Mouse (Mus musculus): ENCODE measurements at regions not wholly inside any gene's neighbourhood (a gene's known extent, or its start where the extent isn't known, plus 50 kb on each side); places are given as distances from the start of the nearest gene placed in this dataset.
A peak's percentile ranks its signal among the peaks of the same experiment; 100 is the strongest.

GRCm38 (mm10) chr10:17201427-17201745, 521.6 kb upstream of the Cited2 start:
- Histone ChIP-seq H3K36me3 (ENCODE audit: control insufficient read depth, insufficient read depth, low read length) (no peaks in the 10 kb centered on the region), H3K4me1 (ENCODE audit: control insufficient read depth, insufficient read depth, low read depth, low read length) (peaks cover 3% of the 10 kb centered on the region), H3K4me3 (ENCODE audit: low read length) (no peak overlapping the region), H3K4me2 (ENCODE audit: low read length) (no peak overlapping the region), H3K27me3 (replicated peaks; ENCODE audit: control insufficient read depth, insufficient read depth, low read length) (no peaks in the 10 kb centered on the region), H3K27ac (ENCODE audit: low read depth, low read length) (no peak overlapping the region), H3K9me3 (ENCODE audit: control insufficient read depth, low read length) (no peaks in the 10 kb centered on the region), H3K9ac (ENCODE audit: low read depth, low read length) (no peak overlapping the region)
- no peak for ATAC-seq
- 94% methylated on average over 1 of the region's 1 CpGs for WGBS

GRCm38 (mm10) chr10:17202556-17203415, 520.2 kb upstream of the Cited2 start:
- no peaks in the 10 kb centered on the region for H3K27me3 ChIP-seq (replicated peaks; ENCODE audit: control insufficient read depth, insufficient read depth, low read length)
- no peaks in the 10 kb centered on the region for H3K36me3 ChIP-seq (ENCODE audit: control insufficient read depth, insufficient read depth, low read length)
- ATAC-seq: peak; percentile 88
- H3K4me2 ChIP-seq (ENCODE audit: low read length): peak overlapping the region; percentile 20; the same call in 1 of the 2 replicates
- WGBS: 8% methylated on average over 4 of the region's 4 CpGs
- peaks cover 3% of the 10 kb centered on the region for H3K4me1 ChIP-seq (ENCODE audit: control insufficient read depth, insufficient read depth, low read depth, low read length)
- peak overlapping the region; percentile 39; the same call in 1 of the 2 replicates for H3K27ac ChIP-seq (ENCODE audit: low read depth, low read length)
- no peaks in the 10 kb centered on the region for H3K9me3 ChIP-seq (ENCODE audit: control insufficient read depth, low read length)
- peak overlapping the region; percentile 13; the same call in 1 of the 2 replicates for H3K9ac ChIP-seq (ENCODE audit: low read depth, low read length)
- no peak overlapping the region for H3K4me3 ChIP-seq (ENCODE audit: low read length)

- H3K36me3 ChIP-seq (ENCODE audit: control insufficient read depth, insufficient read depth, low read length): no peaks in the 10 kb centered on the region
- no peak overlapping the region for H3K4me3 ChIP-seq (ENCODE audit: low read length)
- H3K4me1 ChIP-seq (ENCODE audit: control insufficient read depth, insufficient read depth, low read depth, low read length): peaks cover 3% of the 10 kb centered on the region
- ATAC-seq: no peak
- WGBS: 64% methylated on average over 4 of the region's 4 CpGs
- H3K27ac ChIP-seq (ENCODE audit: low read depth, low read length): no peak overlapping the region; the same call in 1 of the 2 replicates
- H3K4me2 ChIP-seq (ENCODE audit: low read length): no peak overlapping the region
- no peaks in the 10 kb centered on the region for H3K9me3 ChIP-seq (ENCODE audit: control insufficient read depth, low read length)
- no peak overlapping the region for H3K9ac ChIP-seq (ENCODE audit: low read depth, low read length)
- no peaks in the 10 kb centered on the region for H3K27me3 ChIP-seq (replicated peaks; ENCODE audit: control insufficient read depth, insufficient read depth, low read length)
Observed at GRCm38 (mm10) chr10:17203416-17204110, 519.5 kb upstream of the Cited2 start.

GRCm38 (mm10) chr10:17204153-17204552, 518.9 kb upstream of the Cited2 start:
- Histone ChIP-seq H3K27ac (ENCODE audit: low read depth, low read length) (no peak overlapping the region), H3K4me3 (ENCODE audit: low read length) (no peak overlapping the region), H3K9me3 (ENCODE audit: control insufficient read depth, low read length) (no peaks in the 10 kb centered on the region), H3K4me1 (ENCODE audit: control insufficient read depth, insufficient read depth, low read depth, low read length) (peaks cover 3% of the 10 kb centered on the region), H3K27me3 (replicated peaks; ENCODE audit: control insufficient read depth, insufficient read depth, low read length) (no peaks in the 10 kb centered on the region), H3K36me3 (ENCODE audit: control insufficient read depth, insufficient read depth, low read length) (no peaks in the 10 kb centered on the region), H3K9ac (ENCODE audit: low read depth, low read length) (no peak overlapping the region), H3K4me2 (ENCODE audit: low read length) (no peak overlapping the region)
- no peak for ATAC-seq
- 74% methylated on average over 1 of the region's 1 CpGs for WGBS

- Histone ChIP-seq H3K9ac (ENCODE audit: low read depth, low read length) (no peak overlapping the region), H3K4me2 (ENCODE audit: low read length) (no peak overlapping the region), H3K27ac (ENCODE audit: low read depth, low read length) (no peak overlapping the region), H3K27me3 (replicated peaks; ENCODE audit: control insufficient read depth, insufficient read depth, low read length) (no peaks in the 10 kb centered on the region), H3K4me1 (ENCODE audit: control insufficient read depth, insufficient read depth, low read depth, low read length) (peaks cover 2% of the 10 kb centered on the region; the same call in 1 of the 2 replicates), H3K4me3 (ENCODE audit: low read length) (no peak overlapping the region), H3K36me3 (ENCODE audit: control insufficient read depth, insufficient read depth, low read length) (no peaks in the 10 kb centered on the region), H3K9me3 (ENCODE audit: control insufficient read depth, low read length) (no peaks in the 10 kb centered on the region)
- WGBS: 16% methylated on average over 12 of the region's 12 CpGs
- no peak for ATAC-seq
Observed at GRCm38 (mm10) chr10:17212551-17213309, 510.3 kb upstream of the Cited2 start.

- 34% methylated on average over 7 of the region's 7 CpGs for WGBS
- Histone ChIP-seq H3K9me3 (ENCODE audit: control insufficient read depth, low read length) (no peaks in the 10 kb centered on the region), H3K36me3 (ENCODE audit: control insufficient read depth, insufficient read depth, low read length) (no peaks in the 10 kb centered on the region), H3K27ac (ENCODE audit: low read depth, low read length) (no peak overlapping the region), H3K4me1 (ENCODE audit: control insufficient read depth, insufficient read depth, low read depth, low read length) (peaks cover 2% of the 10 kb centered on the region; the same call in 1 of the 2 replicates), H3K4me2 (ENCODE audit: low read length) (no peak overlapping the region), H3K4me3 (ENCODE audit: low read length) (no peak overlapping the region), H3K27me3 (replicated peaks; ENCODE audit: control insufficient read depth, insufficient read depth, low read length) (no peaks in the 10 kb centered on the region), H3K9ac (ENCODE audit: low read depth, low read length) (no peak overlapping the region)
- peak; percentile 61; the same call in 1 of the 2 replicates for ATAC-seq
Observed at GRCm38 (mm10) chr10:17213310-17214064, 509.5 kb upstream of the Cited2 start.

GRCm38 (mm10) chr10:17214065-17214440, 509.0 kb upstream of the Cited2 start:
- Histone ChIP-seq H3K27ac (ENCODE audit: low read depth, low read length) (no peak overlapping the region), H3K4me3 (ENCODE audit: low read length) (no peak overlapping the region), H3K9ac (ENCODE audit: low read depth, low read length) (no peak overlapping the region), H3K4me1 (ENCODE audit: control insufficient read depth, insufficient read depth, low read depth, low read length) (peaks cover 2% of the 10 kb centered on the region; the same call in 1 of the 2 replicates), H3K4me2 (ENCODE audit: low read length) (no peak overlapping the region), H3K36me3 (ENCODE audit: control insufficient read depth, insufficient read depth, low read length) (no peaks in the 10 kb centered on the region), H3K27me3 (replicated peaks; ENCODE audit: control insufficient read depth, insufficient read depth, low read length) (no peaks in the 10 kb centered on the region), H3K9me3 (ENCODE audit: control insufficient read depth, low read length) (no peaks in the 10 kb centered on the region)
- 79% methylated on average over 2 of the region's 2 CpGs for WGBS
- ATAC-seq: no peak

GRCm38 (mm10) chr10:17215029-17215428, 508.0 kb upstream of the Cited2 start:
- Histone ChIP-seq H3K36me3 (ENCODE audit: control insufficient read depth, insufficient read depth, low read length) (no peaks in the 10 kb centered on the region), H3K27ac (ENCODE audit: low read depth, low read length) (no peak overlapping the region), H3K9me3 (ENCODE audit: control insufficient read depth, low read length) (no peaks in the 10 kb centered on the region), H3K9ac (ENCODE audit: low read depth, low read length) (no peak overlapping the region), H3K27me3 (replicated peaks; ENCODE audit: control insufficient read depth, insufficient read depth, low read length) (no peaks in the 10 kb centered on the region), H3K4me2 (ENCODE audit: low read length) (no peak overlapping the region), H3K4me3 (ENCODE audit: low read length) (no peak overlapping the region), H3K4me1 (ENCODE audit: control insufficient read depth, insufficient read depth, low read depth, low read length) (peaks cover 2% of the 10 kb centered on the region; the same call in 1 of the 2 replicates)
- WGBS: 81% methylated on average over 3 of the region's 3 CpGs
- no peak for ATAC-seq

Measured in hindbrain, embryonic 16.5 days (tissue).